Mouse (Mus musculus) forebrain, embryonic 14.5 days (tissue): Measurements from ENCODE around the gene Zkscan16. TPM values are rescaled to one million over a fixed set of nuclear protein-coding genes. Genes with fewer than 3 reads are reported as not detected.

ENCODE experiments used
- ATAC-seq: fragments of 200-750 bp; cut with Nextera tagmentation; 2 replicates; pipeline ENCODE4 v1.8.0; 2017; ENCODE audit warnings: mild to moderate bottlenecking, moderate library complexity
- DNase-seq: peaks from one replicate; pipeline ENCODE4 v3.0.0-alpha.2; 2015; ENCODE audit warnings: low spot score
- H3K27ac ChIP-seq: fragments of 300-500 bp; sonication (generic); 2 replicates; pipeline ENCODE4 v1.5.1; 2014; ENCODE audit warnings: low read depth, mild to moderate bottlenecking, control low read depth, low read length, moderate library complexity
- H3K27me3 ChIP-seq: fragments of 300-500 bp; sonication (generic); replicated peaks from 2 replicates; pipeline ENCODE4 v1.6.1; 2014; ENCODE audit warnings: low read length, control low read depth, mixed read lengths; ENCODE audit not compliant: control insufficient read depth, insufficient read depth
- H3K36me3 ChIP-seq: fragments of 300-500 bp; sonication (generic); 2 replicates; pipeline ENCODE4 v1.6.1; 2014; ENCODE audit warnings: low read length, control low read depth; ENCODE audit not compliant: control insufficient read depth, insufficient read depth
- H3K4me1 ChIP-seq: fragments of 300-500 bp; sonication (generic); 2 replicates; pipeline ENCODE4 v1.6.1; 2014; ENCODE audit warnings: antibody characterized with exemption, low read length, control low read depth; ENCODE audit not compliant: control insufficient read depth, insufficient read depth
- H3K4me2 ChIP-seq: fragments of 300-500 bp; sonication (generic); 2 replicates; pipeline ENCODE4 v1.6.1; 2014; ENCODE audit warnings: mild to moderate bottlenecking, control low read depth, low read length
- H3K4me3 ChIP-seq: fragments of 300-500 bp; sonication (generic); 2 replicates; pipeline ENCODE4 v1.5.1; 2014; ENCODE audit warnings: low read depth, low read length, control low read depth
- H3K9ac ChIP-seq: fragments of 300-500 bp; sonication (generic); 2 replicates; pipeline ENCODE4 v1.6.1; 2014; ENCODE audit warnings: mild to moderate bottlenecking, low read length, control low read depth, moderate library complexity
- H3K9me3 ChIP-seq: fragments of 300-500 bp; sonication (generic); replicated peaks from 2 replicates; pipeline ENCODE4 v1.6.1; 2016; ENCODE audit warnings: low read length, control low read depth, mixed read lengths; ENCODE audit not compliant: control insufficient read depth
- WGBS: fragments of 180-500 bp; shearing (Covaris S2); extraction: QIAGEN DNeasy Blood & Tissue Kit; methylation state at CpG from one replicate; pipeline ENCODE4 v1.1.7; 2014; 5-methylcytosine and 5-hydroxymethylcytosine counted together
- polyA plus RNA-seq: library from polyadenylated mRNA; unstranded; fragments of >200 nt; fragmentation: Nextera tagmentation; extraction: Ambion mirVana; gene quantifications from 2 replicates; pipeline ENCODE4 v1.2.1, GENCODE M21; 2014

Gene Zkscan16
- polyA plus RNA-seq, 1 experiment from 2014 or later: 0.62 TPM

GRCm38 (mm10) chr4:59002948-59003805 lies 59.7 kb downstream of the Zkscan16 start, which contains the start of gene Gm20503:
TSS of gene Gm20503 (plus strand) at chr4:59003210.
- H3K4me3 ChIP-seq: peak within 1 kb of the TSS; percentile 92
- H3K27ac ChIP-seq: peak within 1 kb of the TSS; percentile 87
- peak within 1 kb of the TSS; percentile 87 for H3K4me2 ChIP-seq
- under 1% methylated on average over 87 of the region's 89 CpGs for whole genome bisulfite sequencing
- peak within 1 kb of the TSS; percentile 89 for H3K9ac ChIP-seq
- DNase-seq: peak; percentile 97
- no peaks in the 10 kb centered on the region for H3K36me3 ChIP-seq
- H3K9me3 ChIP-seq: no peaks in the 10 kb centered on the region
- peaks cover 11% of the 10 kb centered on the region for H3K4me1 ChIP-seq
- no peaks in the 10 kb centered on the region for H3K27me3 ChIP-seq
- ATAC-seq: peak; percentile 100

- ATAC-seq (no peak), DNase-seq (no peak)
- peaks cover 11% of the 10 kb centered on the region for H3K4me1 ChIP-seq
- peak overlapping the region; percentile 92 for H3K4me3 ChIP-seq
- H3K27ac ChIP-seq: no peak overlapping the region
- 35% methylated on average over 7 of the region's 7 CpGs for WGBS
- peak overlapping the region; percentile 89 for H3K9ac ChIP-seq
- H3K27me3 ChIP-seq: no peaks in the 10 kb centered on the region
- no peaks in the 10 kb centered on the region for H3K9me3 ChIP-seq
- H3K36me3 ChIP-seq: no peaks in the 10 kb centered on the region
- H3K4me2 ChIP-seq: peak overlapping the region; percentile 87
Measured at GRCm38 (mm10) chr4:59003806-59004200, 60.4 kb downstream of the Zkscan16 start.

GRCm38 (mm10) chr4:59006211-59006610 lies 62.8 kb downstream of the Zkscan16 start:
- no peaks in the 10 kb centered on the region for H3K9me3 ChIP-seq
- H3K27ac ChIP-seq: no peak overlapping the region
- ATAC-seq (no peak), DNase-seq (no peak)
- peaks cover 11% of the 10 kb centered on the region for H3K4me1 ChIP-seq
- no peak overlapping the region for H3K4me3 ChIP-seq
- H3K36me3 ChIP-seq: no peaks in the 10 kb centered on the region
- H3K27me3 ChIP-seq: no peaks in the 10 kb centered on the region
- H3K9ac ChIP-seq: no peak overlapping the region
- 78% methylated on average over 8 of the region's 8 CpGs for WGBS
- H3K4me2 ChIP-seq: no peak overlapping the region

- 84% methylated on average over 6 of the region's 6 CpGs for WGBS
- Histone ChIP-seq H3K27ac (no peak overlapping the region), H3K4me3 (no peak overlapping the region), H3K4me2 (no peak overlapping the region), H3K36me3 (no peaks in the 10 kb centered on the region), H3K9ac (no peak overlapping the region), H3K27me3 (no peaks in the 10 kb centered on the region), H3K4me1 (peaks cover 11% of the 10 kb centered on the region), H3K9me3 (no peaks in the 10 kb centered on the region)
- ATAC-seq (no peak), DNase-seq (no peak)
Measured at GRCm38 (mm10) chr4:59007016-59007415, 63.6 kb downstream of the Zkscan16 start.

Other genes with a start within 250 kb of the Zkscan16 start
- gene Olfr267, start 155.9 kb upstream of the Zkscan16 start, polyA plus RNA-seq: 0.24 TPM in 1 of 2 replicates, not detected in the other
- 26.7 and 36.0 TPM in 2 replicates for gene Ecpas, start 30.9 kb upstream of the Zkscan16 start, polyA plus RNA-seq
- 4.9 and 5.9 TPM in 2 replicates for gene Ptgr1, start 43.5 kb downstream of the Zkscan16 start, polyA plus RNA-seq
- 4.9 and 6.5 TPM in 2 replicates for gene Dnajc25, start 51.4 kb downstream of the Zkscan16 start, polyA plus RNA-seq
- gene Gm20503, start 59.6 kb downstream of the Zkscan16 start, polyA plus RNA-seq: 1.5 and 5.3 TPM in 2 replicates
- 204 and 233 TPM in 2 replicates for gene Gng10, start 91.5 kb downstream of the Zkscan16 start, polyA plus RNA-seq
- gene AI481877, start 195.4 kb downstream of the Zkscan16 start, polyA plus RNA-seq: not detected in 2 replicates
- gene Ugcg, start 245.6 kb downstream of the Zkscan16 start, polyA plus RNA-seq: 18.6 and 19.4 TPM in 2 replicates